Mouse (Mus musculus): Measurements from ENCODE around the gene Gm21887.
"Not testable (repeated sequence)": the region's sequence is repeated elsewhere in the genome, so short reads cannot be mapped to it uniquely, and the experiment has no call there.

Gene Gm21887

DNA sequence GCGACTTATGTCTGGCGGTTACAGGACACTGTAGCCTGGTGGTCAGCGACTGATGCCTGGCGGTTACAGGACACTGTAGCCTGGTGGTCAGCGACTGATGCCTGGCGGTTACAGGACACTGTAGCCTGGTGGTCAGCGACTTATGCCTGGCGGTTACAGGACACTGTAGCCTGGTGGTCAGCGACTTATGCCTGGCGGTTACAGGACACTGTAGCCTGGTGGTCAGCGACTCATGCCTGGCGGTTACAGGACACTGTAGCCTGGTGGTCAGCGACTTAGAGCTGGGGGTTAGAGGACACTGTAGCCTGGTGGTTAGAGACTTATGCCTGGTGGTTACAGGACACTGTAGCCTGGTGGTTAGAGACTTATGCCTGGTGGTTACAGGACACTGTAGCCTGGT, 4.0 kb downstream of the Gm21887 start:
- not testable (repeated sequence) for DNase-seq (ENCODE audit: low read depth)

DNA sequence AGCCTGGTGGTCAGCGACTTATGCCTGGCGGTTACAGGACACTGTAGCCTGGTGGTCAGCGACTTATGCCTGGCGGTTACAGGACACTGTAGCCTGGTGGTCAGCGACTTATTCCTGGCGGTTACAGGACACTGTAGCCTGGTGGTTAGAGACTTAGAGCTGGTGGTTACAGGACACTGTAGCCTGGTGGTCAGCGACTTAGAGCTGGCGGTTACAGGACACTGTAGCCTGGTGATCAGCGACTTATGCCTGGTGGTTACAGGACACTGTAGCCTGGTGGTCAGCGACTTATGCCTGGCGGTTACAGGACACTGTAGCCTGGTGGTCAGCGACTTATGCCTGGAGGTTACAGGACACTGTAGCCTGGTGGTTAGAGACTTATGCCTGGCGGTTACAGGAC, 4.6 kb downstream of the Gm21887 start:
- DNase-seq (ENCODE audit: low read depth), result not testable (repeated sequence)

DNA sequence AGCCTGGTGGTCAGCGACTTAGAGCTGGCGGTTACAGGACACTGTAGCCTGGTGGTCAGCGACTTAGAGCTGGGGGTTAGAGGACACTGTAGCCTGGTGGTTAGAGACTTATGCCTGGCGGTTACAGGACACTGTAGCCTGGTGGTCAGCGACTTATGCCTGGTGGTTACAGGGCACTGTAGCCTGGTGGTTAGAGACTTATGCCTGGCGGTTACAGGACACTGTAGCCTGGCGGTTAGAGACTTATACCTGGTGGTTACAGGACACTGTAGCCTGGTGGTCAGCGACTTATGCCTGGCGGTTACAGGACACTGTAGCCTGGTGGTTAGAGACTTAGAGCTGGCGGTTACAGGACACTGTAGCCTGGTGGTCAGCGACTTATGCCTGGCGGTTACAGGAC, 6.4 kb downstream of the Gm21887 start:
- DNase-seq (ENCODE audit: low read depth), result not testable (repeated sequence)

DNA sequence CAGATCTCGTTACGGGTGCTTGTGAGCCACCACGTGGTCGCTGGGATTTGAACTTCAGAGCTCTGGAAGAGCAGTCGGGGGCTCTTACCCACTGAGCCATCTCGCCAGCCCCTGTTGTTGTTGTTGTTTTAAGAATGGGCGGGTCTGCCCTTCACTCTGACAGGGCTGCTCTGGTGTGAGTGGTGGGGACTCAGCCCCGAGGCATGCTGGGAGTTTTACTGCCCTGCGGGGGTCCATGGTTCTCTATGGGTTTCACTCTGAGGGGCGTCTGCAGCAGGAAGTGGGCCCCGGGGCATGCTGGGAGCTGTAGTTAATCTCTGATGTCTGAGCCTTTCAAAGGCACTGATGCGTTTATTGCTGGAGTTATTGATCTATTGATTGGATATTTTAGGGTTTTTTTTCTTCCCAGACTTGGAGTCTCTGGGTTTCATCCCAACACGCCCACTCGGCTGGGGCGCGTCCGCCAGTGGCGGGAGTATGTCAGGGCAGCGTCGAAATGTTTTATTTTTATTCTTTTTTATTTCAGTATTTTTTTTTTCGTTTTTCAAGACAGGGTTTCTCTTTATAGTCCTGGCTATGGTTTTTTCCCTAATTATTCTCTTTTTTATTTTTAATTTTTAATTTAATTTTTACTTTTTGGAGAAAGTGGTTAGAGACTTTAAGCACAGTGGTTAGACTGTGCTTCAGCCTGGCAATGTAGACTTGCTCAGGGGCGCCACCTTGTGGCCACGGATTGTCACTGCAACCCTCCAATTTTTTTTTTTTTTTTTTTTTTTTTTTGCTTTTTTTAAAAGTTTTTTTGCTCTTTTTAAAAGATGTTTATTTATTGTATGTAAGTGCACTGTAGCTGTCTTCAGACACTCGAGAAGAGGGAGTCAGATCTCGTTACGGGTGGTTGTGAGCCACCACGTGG, 8.1 kb downstream of the Gm21887 start:
- peak; percentile 92 for DNase-seq (ENCODE audit: low read depth)

DNA sequence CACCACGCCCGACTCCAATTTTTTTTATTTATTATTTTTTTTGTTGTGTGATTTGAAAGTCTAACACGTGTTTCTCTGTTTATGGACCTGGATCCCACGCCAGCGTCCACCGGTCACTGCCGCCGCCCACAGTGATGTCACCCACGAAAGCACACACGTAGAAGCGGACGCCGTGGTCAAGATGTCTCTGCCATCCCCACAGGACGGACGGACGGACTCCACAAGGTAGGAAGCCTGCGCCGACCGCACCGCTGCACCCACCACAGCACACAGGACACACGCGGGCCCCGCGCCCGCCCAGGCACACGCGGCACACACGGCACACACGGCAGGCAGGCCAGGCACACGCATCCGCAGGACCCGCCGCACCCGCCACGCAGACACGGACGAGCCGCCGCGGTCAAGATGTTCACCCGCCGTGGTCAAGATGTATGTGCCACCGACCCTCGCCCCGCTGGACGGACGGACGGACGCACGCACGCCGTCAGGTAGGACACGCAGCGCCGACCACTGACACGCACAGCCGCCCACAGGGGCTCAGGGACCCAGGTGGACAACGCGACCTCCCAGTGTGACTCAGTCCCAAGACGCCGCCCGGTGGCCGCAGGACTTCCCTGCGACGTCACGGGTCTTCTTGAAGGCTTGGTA, 9.2 kb downstream of the Gm21887 start:
- peak; percentile 70 for DNase-seq (ENCODE audit: low read depth)

DNA sequence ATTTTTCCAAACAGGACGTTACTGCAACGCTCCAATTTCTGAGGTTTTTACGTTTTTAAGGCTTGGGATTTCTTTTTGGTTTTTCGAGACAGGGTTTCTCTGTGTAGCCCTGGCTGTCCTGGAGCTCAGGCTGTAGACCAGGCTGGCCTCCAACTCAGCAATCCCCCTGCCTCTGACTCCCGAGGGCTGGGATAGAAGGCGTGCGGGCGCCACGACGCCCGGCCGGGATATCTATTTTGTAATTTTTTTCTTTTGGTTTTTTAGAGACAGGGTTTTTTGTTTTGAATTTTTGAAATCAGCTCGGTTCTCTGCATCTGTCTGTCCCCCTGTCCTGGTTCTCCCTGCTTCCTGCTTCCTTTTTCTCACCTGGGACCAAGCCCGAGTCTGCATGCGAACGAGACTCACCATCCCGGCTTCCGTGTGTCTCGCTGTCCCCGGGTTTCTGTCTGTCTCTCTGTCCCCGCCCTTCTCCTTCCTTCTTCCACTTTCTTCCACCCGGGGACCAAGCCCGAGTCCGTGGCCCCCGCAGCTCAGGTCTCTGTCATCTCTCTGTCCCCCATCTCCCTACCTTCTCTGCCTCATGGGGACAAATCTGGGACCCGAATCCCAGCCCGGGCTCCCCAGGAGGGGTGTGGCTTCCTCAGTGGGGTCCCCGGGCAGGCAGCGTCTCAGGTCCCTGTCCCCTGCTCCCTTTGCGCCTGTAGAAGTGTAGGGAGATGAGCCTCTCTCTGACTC, 9.9 kb downstream of the Gm21887 start:
- DNase-seq (ENCODE audit: low read depth), result peak; percentile 51

DNA sequence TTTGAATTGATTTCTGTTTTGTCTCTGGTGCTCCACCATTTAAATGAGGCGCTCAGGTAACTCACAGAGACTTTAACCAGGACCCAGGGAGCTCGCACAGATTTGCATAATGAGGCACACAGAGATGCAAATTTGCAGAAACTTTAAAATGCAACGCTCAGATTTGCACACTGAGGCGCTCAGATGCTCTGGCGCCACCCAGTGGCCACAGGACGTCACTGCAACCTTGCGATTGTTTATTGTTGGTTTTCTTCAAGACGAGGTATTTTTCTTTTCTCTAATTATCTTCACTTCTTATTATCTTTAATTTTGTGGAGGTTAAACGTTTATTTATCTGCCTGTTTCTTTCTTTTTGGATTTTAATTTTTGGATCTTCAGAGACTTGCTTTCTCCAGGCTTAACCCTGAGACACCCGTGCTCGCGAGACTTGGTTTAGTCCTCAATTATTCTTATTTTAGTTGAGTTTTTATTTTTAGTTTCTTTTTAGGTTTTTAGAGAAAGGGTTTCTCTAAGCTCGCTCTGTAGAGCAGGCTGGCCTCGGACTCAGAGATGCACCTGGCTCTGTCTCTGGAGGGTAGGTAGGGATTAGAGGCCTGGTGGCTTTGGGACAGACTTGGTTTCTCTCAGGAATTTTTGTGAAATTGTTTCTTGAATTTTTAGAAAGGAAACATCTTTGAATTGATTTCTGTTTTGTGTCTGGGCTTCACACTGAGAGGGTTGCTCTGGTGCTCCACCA, 10.7 kb downstream of the Gm21887 start:
- peak; percentile 95 for DNase-seq (ENCODE audit: low read depth)

DNA sequence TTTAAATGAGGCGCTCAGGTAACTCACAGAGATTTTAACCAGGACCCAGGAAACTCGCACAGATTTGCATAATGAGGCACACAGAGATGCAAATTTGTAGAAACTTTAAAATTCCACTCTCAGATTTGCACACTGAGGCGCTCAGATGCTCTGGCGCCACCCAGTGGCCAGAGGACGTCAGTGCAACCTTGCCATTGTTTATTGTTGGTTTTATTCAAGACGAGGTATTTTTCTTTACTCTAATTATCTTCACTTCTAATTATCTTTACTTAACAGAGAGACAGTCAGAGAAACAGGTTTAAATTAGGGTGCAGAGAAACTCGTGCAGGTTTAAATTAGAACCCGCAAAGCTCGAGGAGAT, 11.2 kb downstream of the Gm21887 start:
- DNase-seq (ENCODE audit: low read depth), result peak; percentile 93

DNA sequence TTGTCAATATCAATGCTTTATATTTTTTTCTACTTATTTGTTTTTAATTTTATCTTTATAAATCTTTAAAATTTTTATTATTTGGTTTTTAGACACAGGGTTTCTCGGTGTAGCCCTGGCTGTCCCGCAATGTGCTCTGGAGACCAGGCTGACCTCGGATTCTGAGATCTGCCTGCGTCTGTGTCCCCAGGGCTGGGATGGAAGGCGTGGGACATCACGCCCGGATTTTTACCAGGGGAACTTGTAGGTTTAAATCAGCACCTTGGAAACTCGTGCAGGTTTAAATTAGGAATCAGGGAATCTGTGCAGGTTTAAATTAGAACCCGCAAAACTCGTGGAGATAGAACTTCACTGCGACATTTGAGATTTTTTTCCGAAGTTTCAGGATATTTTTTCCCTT, 11.7 kb downstream of the Gm21887 start:
- peak; percentile 48 for DNase-seq (ENCODE audit: low read depth)

DNA sequence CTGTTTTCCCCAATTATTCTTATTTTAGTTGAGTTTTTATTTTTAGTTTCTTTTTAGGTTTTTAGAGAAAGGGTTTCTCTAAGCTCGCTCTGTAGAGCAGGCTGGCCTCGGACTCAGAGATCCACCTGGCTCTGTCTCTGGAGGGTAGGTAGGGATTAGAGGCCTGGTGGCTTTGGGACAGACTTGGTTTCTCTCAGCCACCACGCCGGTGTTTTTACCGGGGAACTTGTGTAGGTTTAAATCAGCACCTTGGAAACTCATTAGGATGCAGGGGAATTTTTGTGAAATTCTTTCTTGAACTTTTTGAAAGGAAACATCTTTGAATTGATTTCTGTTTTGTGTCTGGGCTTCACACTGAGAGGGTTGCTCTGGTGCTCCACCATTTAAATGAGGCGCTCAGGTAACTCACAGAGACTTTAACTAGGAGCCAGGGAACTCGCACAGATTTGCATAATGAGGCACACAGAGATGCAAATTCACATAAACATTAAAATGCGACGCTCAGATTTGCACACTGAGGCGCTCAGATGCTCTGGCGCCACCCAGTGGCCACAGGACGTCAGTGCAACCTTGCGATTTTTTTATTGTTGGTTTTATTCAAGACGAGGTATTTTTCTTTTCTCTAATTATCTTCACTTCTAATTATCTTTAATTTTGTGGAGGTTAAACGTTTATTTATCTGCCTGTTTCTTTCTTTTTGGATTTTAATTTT, 12.4 kb downstream of the Gm21887 start:
- peak; percentile 91 for DNase-seq (ENCODE audit: low read depth)

Data from 416B (cell line).